Mouse (Mus musculus): ENCODE results near the gene Pakap. TPM values are rescaled to one million over a fixed set of nuclear protein-coding genes. Genes with fewer than 3 reads are reported as not detected.

The Pakap gene
- polyA plus RNA-seq, 1 experiment from 2014 or later: 30.1 TPM

- no peak overlapping the region for H3K9ac ChIP-seq (replicated peaks; ENCODE audit: low read depth, low read length)
- H3K36me3 ChIP-seq (ENCODE audit: control insufficient read depth, insufficient read depth, low read length): no peaks in the 10 kb centered on the region
- H3K4me3 ChIP-seq (ENCODE audit: low read depth, low read length): no peak overlapping the region
- H3K9me3 ChIP-seq (ENCODE audit: control insufficient read depth, low read depth, low read length): no peaks in the 10 kb centered on the region
- no peak for ATAC-seq (ENCODE audit: insufficient number of reproducible peaks, insufficient read depth, low FRiP score, low read depth)
- H3K27ac ChIP-seq (ENCODE audit: low read length): no peak overlapping the region
- H3K4me2 ChIP-seq (replicated peaks; ENCODE audit: low read depth, low read length): no peak overlapping the region
- 0 out of 2 replicates have a peak, but pooled peaks cover under 1% of the 10 kb centered on the region for H3K4me1 ChIP-seq (ENCODE audit: control insufficient read depth, insufficient read depth, low read length)
- H3K27me3 ChIP-seq (ENCODE audit: control insufficient read depth, insufficient read depth, low read length): no peaks in the 10 kb centered on the region
These were observed 221.1 kb downstream of the Pakap start for GRCm38 (mm10) chr4:57789118-57789517.

DNA sequence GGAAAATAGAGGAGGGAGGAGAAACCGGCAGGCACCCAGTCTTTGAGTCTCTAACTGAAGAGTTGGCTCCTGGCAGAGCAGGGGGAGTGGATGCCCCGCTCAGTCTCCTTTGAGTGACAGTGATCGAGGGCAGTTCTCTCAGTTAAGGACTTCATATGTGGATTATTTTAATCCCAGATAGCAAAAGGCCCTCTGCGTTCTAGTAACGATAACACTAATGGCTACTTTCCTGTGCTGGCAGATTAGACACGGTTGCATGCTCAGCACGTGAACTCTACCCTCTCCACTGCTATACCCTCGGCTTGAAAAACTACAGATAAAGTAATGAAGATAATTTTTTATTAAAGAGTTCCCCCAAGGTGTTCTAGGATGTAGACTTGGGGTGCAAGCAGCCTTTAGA is 226.0 kb downstream of the Pakap start:
- peak; percentile 26; the same call in 1 of the 2 replicates for ATAC-seq (ENCODE audit: insufficient number of reproducible peaks, insufficient read depth, low FRiP score, low read depth)
- Histone ChIP-seq H3K9ac (replicated peaks; ENCODE audit: low read depth, low read length) (no peak overlapping the region), H3K27ac (ENCODE audit: low read length) (no peak overlapping the region), H3K36me3 (ENCODE audit: control insufficient read depth, insufficient read depth, low read length) (no peaks in the 10 kb centered on the region), H3K27me3 (ENCODE audit: control insufficient read depth, insufficient read depth, low read length) (no peaks in the 10 kb centered on the region), H3K4me1 (ENCODE audit: control insufficient read depth, insufficient read depth, low read length) (peaks cover 7% of the 10 kb centered on the region; the same call in 1 of the 2 replicates), H3K4me3 (ENCODE audit: low read depth, low read length) (no peak overlapping the region), H3K4me2 (replicated peaks; ENCODE audit: low read depth, low read length) (no peak overlapping the region), H3K9me3 (ENCODE audit: control insufficient read depth, low read depth, low read length) (no peaks in the 10 kb centered on the region)
- WGBS: 45% methylated on average over 8 of the region's 8 CpGs

- ATAC-seq (ENCODE audit: insufficient number of reproducible peaks, insufficient read depth, low FRiP score, low read depth): peak; percentile 56; the same call in 1 of the 2 replicates
- Histone ChIP-seq H3K27ac (ENCODE audit: low read length) (no peak overlapping the region), H3K4me2 (replicated peaks; ENCODE audit: low read depth, low read length) (no peak overlapping the region), H3K4me1 (ENCODE audit: control insufficient read depth, insufficient read depth, low read length) (peaks cover 7% of the 10 kb centered on the region; the same call in 1 of the 2 replicates), H3K27me3 (ENCODE audit: control insufficient read depth, insufficient read depth, low read length) (no peaks in the 10 kb centered on the region), H3K9ac (replicated peaks; ENCODE audit: low read depth, low read length) (no peak overlapping the region), H3K36me3 (ENCODE audit: control insufficient read depth, insufficient read depth, low read length) (no peaks in the 10 kb centered on the region), H3K9me3 (ENCODE audit: control insufficient read depth, low read depth, low read length) (no peaks in the 10 kb centered on the region), H3K4me3 (ENCODE audit: low read depth, low read length) (no peak overlapping the region)
- WGBS: 13% methylated on average over 3 of the region's 3 CpGs
These were observed 226.6 kb downstream of the Pakap start for GRCm38 (mm10) chr4:57794547-57794946.

- WGBS: 57% methylated on average over 9 of the region's 9 CpGs
- no peaks in the 10 kb centered on the region for H3K9me3 ChIP-seq (ENCODE audit: control insufficient read depth, low read depth, low read length)
- no peaks in the 10 kb centered on the region for H3K27me3 ChIP-seq (ENCODE audit: control insufficient read depth, insufficient read depth, low read length)
- no peak overlapping the region for H3K4me2 ChIP-seq (replicated peaks; ENCODE audit: low read depth, low read length)
- no peak overlapping the region for H3K4me3 ChIP-seq (ENCODE audit: low read depth, low read length)
- ATAC-seq (ENCODE audit: insufficient number of reproducible peaks, insufficient read depth, low FRiP score, low read depth): no peak
- H3K9ac ChIP-seq (replicated peaks; ENCODE audit: low read depth, low read length): no peak overlapping the region
- no peaks in the 10 kb centered on the region for H3K36me3 ChIP-seq (ENCODE audit: control insufficient read depth, insufficient read depth, low read length)
- peaks cover 7% of the 10 kb centered on the region; the same call in 1 of the 2 replicates for H3K4me1 ChIP-seq (ENCODE audit: control insufficient read depth, insufficient read depth, low read length)
- no peak overlapping the region for H3K27ac ChIP-seq (ENCODE audit: low read length)
These were observed 229.7 kb downstream of the Pakap start for GRCm38 (mm10) chr4:57797548-57798285.

- Histone ChIP-seq H3K4me2 (replicated peaks; ENCODE audit: low read depth, low read length) (no peak overlapping the region), H3K27me3 (ENCODE audit: control insufficient read depth, insufficient read depth, low read length) (no peaks in the 10 kb centered on the region), H3K4me1 (ENCODE audit: control insufficient read depth, insufficient read depth, low read length) (peaks cover 7% of the 10 kb centered on the region; the same call in 1 of the 2 replicates), H3K4me3 (ENCODE audit: low read depth, low read length) (no peak overlapping the region), H3K36me3 (ENCODE audit: control insufficient read depth, insufficient read depth, low read length) (no peaks in the 10 kb centered on the region), H3K27ac (ENCODE audit: low read length) (no peak overlapping the region), H3K9me3 (ENCODE audit: control insufficient read depth, low read depth, low read length) (no peaks in the 10 kb centered on the region), H3K9ac (replicated peaks; ENCODE audit: low read depth, low read length) (no peak overlapping the region)
- WGBS: 39% methylated on average over 10 of the region's 10 CpGs
- ATAC-seq (ENCODE audit: insufficient number of reproducible peaks, insufficient read depth, low FRiP score, low read depth): peak; percentile 83
These were observed 230.5 kb downstream of the Pakap start for GRCm38 (mm10) chr4:57798286-57799018.

GRCm38 (mm10) chr4:57799297-57799696 is 231.3 kb downstream of the Pakap start:
- Histone ChIP-seq H3K27me3 (ENCODE audit: control insufficient read depth, insufficient read depth, low read length) (no peaks in the 10 kb centered on the region), H3K4me2 (replicated peaks; ENCODE audit: low read depth, low read length) (no peak overlapping the region), H3K9ac (replicated peaks; ENCODE audit: low read depth, low read length) (no peak overlapping the region), H3K36me3 (ENCODE audit: control insufficient read depth, insufficient read depth, low read length) (no peaks in the 10 kb centered on the region), H3K4me3 (ENCODE audit: low read depth, low read length) (no peak overlapping the region), H3K27ac (ENCODE audit: low read length) (no peak overlapping the region), H3K9me3 (ENCODE audit: control insufficient read depth, low read depth, low read length) (no peaks in the 10 kb centered on the region), H3K4me1 (ENCODE audit: control insufficient read depth, insufficient read depth, low read length) (peaks cover 5% of the 10 kb centered on the region; the same call in 1 of the 2 replicates)
- 52% methylated on average over 1 of the region's 1 CpGs for WGBS
- ATAC-seq (ENCODE audit: insufficient number of reproducible peaks, insufficient read depth, low FRiP score, low read depth): no peak

- WGBS: 50% methylated on average over 7 of the region's 7 CpGs
- Histone ChIP-seq H3K4me1 (ENCODE audit: control insufficient read depth, insufficient read depth, low read length) (no peaks in the 10 kb centered on the region), H3K4me2 (replicated peaks; ENCODE audit: low read depth, low read length) (no peak overlapping the region), H3K4me3 (ENCODE audit: low read depth, low read length) (no peak overlapping the region), H3K36me3 (ENCODE audit: control insufficient read depth, insufficient read depth, low read length) (no peaks in the 10 kb centered on the region), H3K9me3 (ENCODE audit: control insufficient read depth, low read depth, low read length) (no peaks in the 10 kb centered on the region), H3K9ac (replicated peaks; ENCODE audit: low read depth, low read length) (no peak overlapping the region), H3K27ac (ENCODE audit: low read length) (no peak overlapping the region), H3K27me3 (ENCODE audit: control insufficient read depth, insufficient read depth, low read length) (no peaks in the 10 kb centered on the region)
- no peak for ATAC-seq (ENCODE audit: insufficient number of reproducible peaks, insufficient read depth, low FRiP score, low read depth)
These were observed 233.3 kb downstream of the Pakap start for GRCm38 (mm10) chr4:57801239-57801638.

- Histone ChIP-seq H3K36me3 (ENCODE audit: control insufficient read depth, insufficient read depth, low read length) (no peaks in the 10 kb centered on the region), H3K9ac (replicated peaks; ENCODE audit: low read depth, low read length) (no peak overlapping the region), H3K4me2 (replicated peaks; ENCODE audit: low read depth, low read length) (no peak overlapping the region), H3K27ac (ENCODE audit: low read length) (no peak overlapping the region), H3K9me3 (ENCODE audit: control insufficient read depth, low read depth, low read length) (no peaks in the 10 kb centered on the region), H3K4me3 (ENCODE audit: low read depth, low read length) (no peak overlapping the region), H3K27me3 (ENCODE audit: control insufficient read depth, insufficient read depth, low read length) (no peaks in the 10 kb centered on the region), H3K4me1 (ENCODE audit: control insufficient read depth, insufficient read depth, low read length) (no peaks in the 10 kb centered on the region)
- 94% methylated on average over 5 of the region's 5 CpGs for WGBS
- no peak for ATAC-seq (ENCODE audit: insufficient number of reproducible peaks, insufficient read depth, low FRiP score, low read depth)
These were observed 234.0 kb downstream of the Pakap start for GRCm38 (mm10) chr4:57801986-57802385.
